In genomic region chr1:90390422-90390821, GRCm38 (mm10) we compare ENCODE assay signal across 19 mouse cellular contexts.
"Had no signal": no experiment of that assay in that cellular context is flagged by ENCODE, and none has a peak within 500 bp of the region (broad histone marks: within the 10 kb centered on the region; RNA-seq: fewer than 3 reads in every experiment).

No protein-coding gene starts in this region.

- ATAC-seq: midbrain, embryonic 16.5 days had no signal

- DNase-seq: lung, adult 18-20 months; lung, embryonic 14.5 days; lung, postnatal 10 days; lung, postnatal 4 days; midbrain, embryonic 14.5 days; retina, postnatal 1 day; right cerebral cortex, adult 18-20 months; right cerebral cortex, postnatal 25 days; right cerebral cortex, postnatal 4 days; spleen, adult 18-20 months; thymus, adult 2 months; thymus, postnatal 14 days; thymus, postnatal 36 days had no signal

- H3K9ac ChIP-seq: lung, embryonic 14.5 days; midbrain, embryonic 12.5 days; neural tube, embryonic 13.5 days; neural tube, embryonic 15.5 days had no signal

- H3K36me3 ChIP-seq: midbrain, embryonic 10.5 days; midbrain, embryonic 12.5 days; neural tube, embryonic 13.5 days; neural tube, embryonic 15.5 days had no signal

- H3K4me3 ChIP-seq: midbrain, embryonic 10.5 days; midbrain, embryonic 12.5 days; myocyte; neural tube, embryonic 13.5 days; neural tube, embryonic 15.5 days had no signal

- H3K4me1 ChIP-seq: midbrain, embryonic 10.5 days; midbrain, embryonic 12.5 days had no signal

- H3K9me3 ChIP-seq: midbrain, embryonic 10.5 days; midbrain, embryonic 12.5 days; neural tube, embryonic 13.5 days; neural tube, embryonic 15.5 days had no signal

- H3K27ac ChIP-seq: midbrain, embryonic 10.5 days; midbrain, embryonic 12.5 days; neural tube, embryonic 13.5 days; neural tube, embryonic 15.5 days had no signal

- H3K4me2 ChIP-seq: lung, embryonic 14.5 days; midbrain, embryonic 12.5 days; neural tube, embryonic 13.5 days; neural tube, embryonic 15.5 days had no signal

- H3K27me3 ChIP-seq: neural tube, embryonic 13.5 days; neural tube, embryonic 15.5 days had no signal
